Mouse (Mus musculus) hematopoietic stem cell, adult 5-6 weeks (primary cell): ENCODE measurements around the gene Pax2. TPM values are rescaled to one million over a fixed set of nuclear protein-coding genes. Genes with fewer than 3 reads are reported as not detected.

ENCODE experiments used
- ATAC-seq, 2 experiments: fragments of 125-278 bp in 1 of 2; replicated peaks in 1 of 2; 2 replicates each; pipeline ENCODE4 v1.8.0; 2016 to 2017; ENCODE audit warnings: inconsistent platforms in 2 of 2, mild to moderate bottlenecking in 2 of 2, moderate number of reproducible peaks in 2 of 2, low read depth in 1 of 2, moderate TSS enrichment in 1 of 2; ENCODE audit not compliant: low FRiP score in 2 of 2, poor library complexity in 2 of 2, severe bottlenecking in 2 of 2, insufficient read depth in 1 of 2, low TSS enrichment in 1 of 2
- total RNA-seq: library from RNA; stranded (forward); fragments of 172-1452, 232-1000 nt; gene quantifications from 2 replicates; pipeline ENCODE4 v1.2.3, GENCODE M21; 2017

The Pax2 gene
- total RNA-seq, 1 experiment from 2014 or later = not detected

DNA sequence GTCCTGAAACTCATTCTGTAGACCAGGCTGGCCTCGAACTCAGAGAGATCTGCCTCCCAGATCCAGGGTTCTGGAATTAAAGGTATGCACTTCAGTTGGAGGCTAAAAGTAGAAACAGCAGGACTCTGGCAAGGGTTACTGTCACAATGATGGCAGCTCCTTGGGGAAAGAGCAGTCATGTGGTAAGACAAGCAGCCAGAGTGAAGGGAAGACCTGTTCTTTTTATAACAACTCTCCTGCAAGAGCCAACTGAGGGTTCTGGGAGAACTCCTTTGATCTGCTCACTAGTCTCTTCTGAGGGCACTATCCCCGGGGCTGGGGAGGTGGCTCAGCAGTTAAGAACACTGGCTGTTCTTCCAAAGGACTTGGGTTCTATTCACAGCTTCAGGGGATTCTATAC lies 112.9 kb downstream of the Pax2 start:
- no peak for ATAC-seq

DNA sequence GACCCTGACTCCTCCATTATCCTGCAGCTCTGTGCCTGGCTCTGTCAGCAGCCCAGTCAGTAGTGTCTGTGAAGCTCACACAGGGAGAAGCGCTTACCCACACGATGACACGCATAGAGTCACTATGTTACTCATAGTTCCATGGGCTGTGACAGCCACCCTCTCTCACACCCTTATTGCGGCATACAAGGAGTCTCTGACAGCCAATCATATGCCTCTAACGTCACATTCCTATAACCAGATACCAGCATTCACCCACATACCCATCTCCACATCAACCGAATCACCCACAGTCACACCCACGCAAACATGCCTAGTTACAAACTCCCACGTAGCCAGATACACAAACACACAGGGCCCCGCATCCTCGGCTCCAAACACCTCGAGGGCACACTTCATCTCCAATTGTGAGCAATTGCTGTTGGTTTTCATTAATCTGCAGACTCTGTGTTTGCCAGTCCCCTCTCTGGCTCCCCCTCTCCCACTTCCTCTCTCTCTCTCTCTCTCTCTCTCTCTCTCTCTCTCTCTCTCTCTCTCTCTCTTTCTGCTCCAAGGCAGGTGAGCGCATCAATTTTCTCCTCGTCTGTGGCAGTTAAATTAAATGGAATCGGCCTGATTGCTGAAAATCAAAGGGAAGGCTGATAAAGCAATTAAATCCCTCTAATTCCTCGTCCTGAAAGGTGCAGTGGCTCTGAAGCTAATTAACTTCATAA lies 118.5 kb downstream of the Pax2 start:
- ATAC-seq = no peak

DNA sequence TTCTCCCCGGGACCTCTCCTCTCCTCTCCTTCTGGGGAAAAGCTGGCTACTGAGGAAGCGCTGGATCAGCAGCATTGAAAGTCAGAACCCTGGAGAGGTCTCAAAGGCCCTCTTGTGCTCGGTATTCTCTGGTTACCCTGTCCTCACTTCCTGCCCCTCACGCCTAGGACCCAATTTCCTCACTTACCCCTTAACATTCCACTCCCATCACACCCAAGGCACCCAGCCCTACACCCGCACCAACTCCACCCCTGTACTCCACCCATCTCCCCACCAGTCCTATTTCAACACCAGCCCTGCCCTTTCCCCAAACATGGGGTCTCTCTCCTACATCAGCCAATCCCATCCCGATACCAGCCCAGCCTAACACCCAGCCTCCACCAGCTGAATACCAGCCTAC lies 119.1 kb downstream of the Pax2 start:
- ATAC-seq = no peak

DNA sequence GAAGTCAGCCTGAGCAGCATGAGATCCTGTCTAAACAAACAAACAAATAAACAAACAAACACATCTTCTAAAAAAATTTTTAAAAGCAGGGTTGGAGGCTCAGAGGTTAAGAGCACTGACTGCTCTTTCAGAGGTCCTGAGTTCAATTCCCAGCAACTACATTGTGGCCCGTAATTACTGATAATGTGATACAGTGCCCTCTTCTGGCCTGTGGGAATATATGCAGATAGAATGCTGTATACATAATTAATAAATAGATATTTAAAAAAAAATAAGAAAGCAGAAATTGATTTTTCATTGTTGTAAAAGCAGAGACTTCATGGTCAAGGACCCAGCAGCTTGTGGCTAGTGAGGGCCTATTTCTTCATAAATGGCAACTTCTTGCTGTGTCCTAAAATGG lies 119.9 kb downstream of the Pax2 start:
- ATAC-seq = no peak

DNA sequence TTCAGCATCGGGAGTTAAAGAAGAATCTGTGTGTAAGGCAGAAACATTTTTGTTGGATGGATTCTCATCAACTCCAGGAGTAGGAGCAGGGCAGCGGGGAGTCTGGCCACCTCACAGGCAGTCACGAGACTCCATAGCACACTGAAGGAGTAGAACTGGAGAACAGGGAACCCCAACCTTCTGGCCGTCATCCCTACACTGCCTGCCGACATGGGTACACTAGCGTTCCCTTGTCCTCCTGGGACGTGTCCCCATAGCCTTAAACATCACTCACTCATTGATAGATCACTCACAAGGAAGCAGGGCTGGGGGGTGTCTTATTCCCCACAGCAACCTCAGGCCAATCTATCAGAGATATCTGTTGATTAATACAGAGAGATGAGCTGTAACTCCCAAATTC lies 120.7 kb downstream of the Pax2 start:
- no peak for ATAC-seq

DNA sequence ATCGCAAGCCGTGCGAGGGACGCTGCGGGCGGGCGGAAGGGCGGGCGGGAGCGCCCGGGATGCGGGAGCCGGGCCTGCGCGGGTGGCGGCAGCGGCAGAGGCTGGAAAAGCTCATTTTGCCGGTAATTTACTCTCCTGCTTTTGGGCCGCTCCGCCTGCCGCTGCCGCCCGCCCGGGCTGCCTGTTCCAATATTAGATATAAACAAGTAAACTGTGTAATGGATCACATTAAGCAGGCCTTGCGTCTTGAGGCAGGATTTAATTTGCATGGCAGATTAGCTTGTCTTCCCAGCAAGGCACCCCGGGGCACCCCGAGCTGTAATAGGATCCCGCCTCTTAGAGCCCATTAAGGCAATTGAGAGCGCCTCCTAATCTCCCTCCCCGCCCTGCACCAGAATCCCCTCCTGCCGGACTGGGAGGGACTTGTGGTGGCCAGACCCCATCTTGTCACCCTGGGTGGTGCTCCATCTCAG lies 126.7 kb downstream of the Pax2 start:
- ATAC-seq = no peak

DNA sequence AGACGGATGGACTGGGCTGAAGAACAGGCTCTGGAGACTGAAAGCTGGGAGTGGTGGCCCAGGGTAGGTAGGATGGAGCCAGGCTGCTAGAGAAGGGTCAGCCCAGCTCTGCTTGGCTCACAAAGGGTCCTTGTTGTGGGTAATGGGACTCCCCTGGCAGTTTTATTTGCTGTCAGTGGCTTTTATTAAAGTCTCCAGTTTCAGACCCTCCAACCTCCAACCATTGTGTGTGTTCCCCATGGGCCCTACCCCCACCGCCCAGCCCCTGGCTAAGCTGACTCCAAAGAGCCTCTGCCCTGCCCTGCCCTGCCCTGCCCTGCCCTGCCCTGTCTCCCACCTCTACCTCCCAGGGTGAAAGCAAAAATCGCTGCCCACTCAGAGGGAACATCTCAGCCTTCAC lies 128.5 kb downstream of the Pax2 start:
- no peak for ATAC-seq

DNA sequence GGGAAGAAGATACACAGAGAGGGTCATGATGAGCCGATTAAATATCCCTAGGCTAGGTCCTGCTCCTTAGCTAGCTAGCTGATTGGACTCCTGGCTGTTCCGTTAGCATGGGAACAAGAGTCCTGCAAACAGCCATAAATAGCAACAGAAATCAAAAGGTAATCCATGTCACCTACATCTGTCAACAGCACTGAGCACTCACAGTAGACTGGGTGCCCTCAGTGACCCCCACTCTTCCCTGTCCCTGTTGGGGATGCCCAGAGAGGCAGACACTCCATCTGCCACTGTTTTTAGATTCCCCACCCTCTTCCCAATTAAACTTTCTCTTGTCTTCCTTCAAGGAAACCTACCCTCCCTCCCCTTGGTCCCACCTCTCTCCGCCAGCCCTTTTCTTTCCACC lies 130.6 kb downstream of the Pax2 start:
- no peak for ATAC-seq

Other genes starting within 250 kb of the Pax2 start
- 0.88 and 1.6 TPM in 2 replicates for gene Sec31b, start 210.2 kb upstream of the Pax2 start, total RNA-seq
- gene Gm20538, start 203.2 kb upstream of the Pax2 start, total RNA-seq = not detected in 2 replicates
- gene Ndufb8, start 200.6 kb upstream of the Pax2 start, total RNA-seq = 153 and 227 TPM in 2 replicates
- gene Hif1an, start 193.2 kb upstream of the Pax2 start, total RNA-seq = 14.6 and 17.6 TPM in 2 replicates
- 59.2 and 61.2 TPM in 2 replicates for gene Slf2, start 175.1 kb downstream of the Pax2 start, total RNA-seq
- 0.19 and 2.2 TPM in 2 replicates for gene Sema4g, start 233.1 kb downstream of the Pax2 start, total RNA-seq
- 26.6 and 31.0 TPM in 2 replicates for gene Twnk, start 249.6 kb downstream of the Pax2 start, total RNA-seq